7 mouse cellular contexts compared by ENCODE assay signal in the genomic region with DNA sequence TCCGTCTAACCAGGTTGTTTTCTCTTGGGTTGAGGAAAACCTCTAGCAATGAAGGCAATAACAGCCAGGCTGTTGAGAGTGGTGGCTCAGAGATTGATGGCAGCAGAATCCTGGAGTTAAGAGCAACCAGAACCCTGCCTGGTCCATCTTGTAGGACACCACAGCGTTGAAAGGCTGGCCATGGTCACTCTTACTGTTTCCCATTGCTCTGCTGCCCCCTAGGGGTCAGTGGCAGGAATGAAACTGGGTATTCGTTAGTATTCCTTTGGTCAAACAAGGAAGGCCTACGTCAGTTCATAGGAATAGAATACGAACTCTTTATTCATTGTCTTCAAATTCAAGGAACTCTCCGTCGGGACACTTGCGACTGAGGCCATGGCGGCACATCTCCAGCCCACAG. TPM values are rescaled to one million over a fixed set of nuclear protein-coding genes. Genes with fewer than 3 reads are reported as not detected.
DNase-seq lines count a peak whose midpoint lies in the region; TF ChIP-seq lines count a peak whose summit lies in the region.

No protein-coding gene starts in this region.

- intact Hi-C loops in gastrocnemius, postnatal 14 days (cut with DNase I; ENCODE audit: low total_unique reads) = no loop called here

- H3K9ac ChIP-seq in ES-Bruce4 (ENCODE audit: low read depth, poor library complexity, severe bottlenecking) = no peak overlapping the region

- no peaks in the 10 kb centered on the region for H3K27me3 ChIP-seq in ES-Bruce4 (ENCODE audit: control insufficient read depth, insufficient read depth, low read length, poor library complexity, severe bottlenecking)

- no peak overlapping the region for H3K4me3 ChIP-seq in ES-Bruce4 (ENCODE audit: low read depth, low read length)

- no peak for TF ChIP-seq EP300 in ES-Bruce4 (IDR thresholded peaks at IDR 0.05; ENCODE audit: insufficient read depth, low read depth, low read length)

- H3K36me3 ChIP-seq in ES-Bruce4 (ENCODE audit: control insufficient read depth, insufficient read depth, low read length, poor library complexity, severe bottlenecking) = no peaks in the 10 kb centered on the region

- H3K4me1 ChIP-seq in ES-Bruce4 (ENCODE audit: control insufficient read depth, insufficient read depth, low read length) = no peaks in the 10 kb centered on the region

- peak; percentile 86 for TF ChIP-seq CTCF in ES-Bruce4 (IDR thresholded peaks at IDR 0.05; ENCODE audit: low read depth, low read length)

- peak; percentile 58 to 67 for DNase-seq in adrenal gland, adult 18-20 months (ENCODE audit: low spot score in 2 of 2)
- peak; percentile 90 for DNase-seq in embryo, embryonic 10 days (ENCODE audit: low spot score)
- peak; percentile 65 for DNase-seq in gastrocnemius, postnatal 14 days
- peak; percentile 11 to 66 for DNase-seq in layer of hippocampus, adult 8-10 months (ENCODE audit: low spot score in 2 of 2)
- DNase-seq in lung, postnatal 14 days = peak; percentile 78
- peak; percentile 75 to 81 for DNase-seq in right cerebral cortex, adult 2 months (ENCODE audit: low spot score in 2 of 2)

- H3K27ac ChIP-seq in ES-Bruce4 (ENCODE audit: insufficient read depth, low read length) = no peak overlapping the region

- no peak for TF ChIP-seq POLR2A in ES-Bruce4 (IDR thresholded peaks at IDR 0.05; ENCODE audit: insufficient read depth, low read length)

- H3K9me3 ChIP-seq in ES-Bruce4 (replicated peaks; ENCODE audit: control insufficient read depth, insufficient read depth, low read length, poor library complexity, severe bottlenecking) = no peaks in the 10 kb centered on the region

RNA-seq across cellular contexts. Expression of a gene that starts 18.4 kb away (rescaled TPM):
- polyA plus RNA-seq in ES-Bruce4 (2011; ENCODE audit: insufficient read depth, insufficient read length, low read depth, missing spikeins) = 0.84 and 1.4 TPM in 2 replicates
- not detected for total RNA-seq in adrenal gland, adult 18-20 months (2021)
- not detected for total RNA-seq in gastrocnemius, postnatal 14 days (2021)
- total RNA-seq in layer of hippocampus, adult 8-10 months (2022) = under 1 TPM; 0.31 to 0.57 (median 0.38) TPM

RNA-seq across cellular contexts. Expression of a gene that starts 43.7 kb away (rescaled TPM):
- 0.29 TPM in 1 of 2 replicates, not detected in the other for polyA plus RNA-seq in ES-Bruce4 (2011; ENCODE audit: insufficient read depth, insufficient read length, low read depth, missing spikeins)
- 1 to 10 TPM; 3.5 to 9.6 TPM for total RNA-seq in adrenal gland, adult 18-20 months (2021)
- 1 to 10 TPM; 3.9 to 5.1 TPM for total RNA-seq in gastrocnemius, postnatal 14 days (2021)
- total RNA-seq in layer of hippocampus, adult 8-10 months (2022) = 1 to 10 TPM; 1.1 to 1.6 (median 1.3) TPM

Comparison
In these comparisons a context has a peak if more than half of its experiments do, and no peak if none do; other contexts are left out.
1. DNase-seq: peak in every context shown above with its lines; median percentile 90 in embryo, embryonic 10 days; 78 in lung, postnatal 14 days; 78 in right cerebral cortex, adult 2 months; 65 in gastrocnemius, postnatal 14 days; 62 in adrenal gland, adult 18-20 months; 38 in layer of hippocampus, adult 8-10 months.